Mouse (Mus musculus) limb, embryonic 13.5 days (tissue): ENCODE data around the gene Grifin. TPM values are rescaled to one million over a fixed set of nuclear protein-coding genes. Genes with fewer than 3 reads are reported as not detected.
A peak's percentile ranks its signal among the peaks of the same experiment; 100 is the strongest.

Experiments used
- ATAC-seq: fragments of 200-750 bp; cut with Nextera tagmentation; 2 replicates; pipeline ENCODE4 v1.8.0; 2017; ENCODE audit warnings: low read depth, moderate number of reproducible peaks, moderate TSS enrichment; ENCODE audit not compliant: low FRiP score
- H3K27ac ChIP-seq: fragments of 300-500 bp; sonication (generic); 2 replicates; pipeline ENCODE4 v1.5.1; 2015; ENCODE audit warnings: inconsistent platforms, mild to moderate bottlenecking, moderate library complexity
- H3K27me3 ChIP-seq: fragments of 300-500 bp; sonication (generic); 2 replicates; pipeline ENCODE4 v1.6.1; 2015; ENCODE audit warnings: mild to moderate bottlenecking, inconsistent platforms
- H3K36me3 ChIP-seq: fragments of 300-500 bp; sonication (generic); 2 replicates; pipeline ENCODE4 v1.6.1; 2015; ENCODE audit warnings: inconsistent platforms, mild to moderate bottlenecking, moderate library complexity
- H3K4me1 ChIP-seq: fragments of 300-500 bp; sonication (generic); 2 replicates; pipeline ENCODE4 v1.6.1; 2015; ENCODE audit warnings: inconsistent platforms
- H3K4me2 ChIP-seq: fragments of 300-500 bp; sonication (generic); replicated peaks from 2 replicates; pipeline ENCODE4 v1.6.1; 2015; ENCODE audit warnings: inconsistent platforms, mild to moderate bottlenecking, moderate library complexity
- H3K4me3 ChIP-seq: fragments of 300-500 bp; sonication (generic); 2 replicates; pipeline ENCODE4 v1.5.1; 2015; ENCODE audit warnings: moderate library complexity, mild to moderate bottlenecking, inconsistent platforms
- H3K9ac ChIP-seq: fragments of 300-500 bp; sonication (generic); 2 replicates; pipeline ENCODE4 v1.6.1; 2015; ENCODE audit warnings: mild to moderate bottlenecking, inconsistent platforms
- H3K9me3 ChIP-seq: fragments of 300-500 bp; sonication (generic); 2 replicates; pipeline ENCODE4 v1.6.1; 2016; ENCODE audit warnings: inconsistent platforms
- WGBS: fragments of 180-500 bp; shearing (Covaris S2); methylation state at CpG from one replicate; pipeline ENCODE4 v1.1.7; 2015; 5-methylcytosine and 5-hydroxymethylcytosine counted together
- polyA plus RNA-seq: library from polyadenylated mRNA; unstranded; fragments of >200 nt; fragmentation: Nextera tagmentation; extraction: Ambion mirVana; gene quantifications from 2 replicates; pipeline ENCODE4 v1.2.1, GENCODE M21; 2015

The Grifin gene
- polyA plus RNA-seq, 1 experiment from 2014 or later = not detected

DNA sequence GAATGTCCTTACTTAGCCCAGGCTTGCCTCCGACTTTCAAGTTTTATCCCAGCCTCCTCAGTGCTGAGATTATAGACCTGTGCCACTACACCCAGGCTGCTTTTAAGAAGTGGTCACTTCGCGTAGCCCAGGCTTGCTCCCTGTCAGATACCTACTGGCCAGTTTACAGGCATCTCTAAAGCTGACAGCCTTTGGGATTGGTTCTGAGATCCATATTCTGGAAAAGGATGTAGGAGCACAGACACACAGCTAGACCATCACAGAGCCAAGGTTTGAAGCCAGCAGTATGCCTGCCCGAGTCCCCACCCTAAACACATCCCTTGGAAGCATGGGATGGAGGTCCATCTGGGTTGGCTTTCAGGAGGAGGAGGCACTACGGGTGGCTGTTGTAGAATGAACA, 2.9 kb upstream of the Grifin start:
- ATAC-seq = no peak
- WGBS = 84% methylated on average over 5 of the region's 5 CpGs
- peaks cover 46% of the 10 kb centered on the region for H3K4me1 ChIP-seq
- no peak overlapping the region; the same call in 1 of the 2 replicates for H3K27ac ChIP-seq
- no peaks in the 10 kb centered on the region for H3K27me3 ChIP-seq
- no peak overlapping the region for H3K4me2 ChIP-seq
- no peaks in the 10 kb centered on the region for H3K9me3 ChIP-seq
- H3K4me3 ChIP-seq = no peak overlapping the region
- H3K36me3 ChIP-seq = no peaks in the 10 kb centered on the region
- H3K9ac ChIP-seq = no peak overlapping the region

DNA sequence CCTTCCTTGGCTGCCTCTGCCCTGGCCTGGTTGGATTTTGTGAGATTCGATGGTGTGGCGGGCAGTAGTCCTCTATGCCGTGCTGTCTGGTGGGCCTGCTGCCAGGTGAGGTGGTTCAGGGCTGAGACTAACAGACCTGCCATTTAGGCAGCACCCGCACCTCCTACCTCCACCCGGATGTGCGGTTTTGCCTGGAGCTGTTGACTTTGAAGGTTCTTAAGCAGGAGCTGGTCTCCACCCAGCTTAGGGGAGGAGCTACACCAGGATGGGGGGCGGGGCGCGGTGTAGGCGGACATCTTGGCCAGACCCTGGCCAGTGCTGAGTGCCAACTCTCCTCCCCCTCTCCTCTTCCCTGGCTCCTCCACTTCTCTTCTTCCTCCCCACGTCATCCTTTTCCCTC, 2.5 kb upstream of the Grifin start:
- H3K4me3 ChIP-seq = no peak overlapping the region
- H3K27me3 ChIP-seq = no peaks in the 10 kb centered on the region
- ATAC-seq = 0 out of 2 replicates have a peak, but pooled peaks have one; percentile 25
- no peaks in the 10 kb centered on the region for H3K36me3 ChIP-seq
- peaks cover 47% of the 10 kb centered on the region for H3K4me1 ChIP-seq
- no peak overlapping the region; the same call in 1 of the 2 replicates for H3K27ac ChIP-seq
- H3K9me3 ChIP-seq = no peaks in the 10 kb centered on the region
- no peak overlapping the region for H3K4me2 ChIP-seq
- 38% methylated on average over 11 of the region's 11 CpGs for WGBS
- H3K9ac ChIP-seq = no peak overlapping the region

DNA sequence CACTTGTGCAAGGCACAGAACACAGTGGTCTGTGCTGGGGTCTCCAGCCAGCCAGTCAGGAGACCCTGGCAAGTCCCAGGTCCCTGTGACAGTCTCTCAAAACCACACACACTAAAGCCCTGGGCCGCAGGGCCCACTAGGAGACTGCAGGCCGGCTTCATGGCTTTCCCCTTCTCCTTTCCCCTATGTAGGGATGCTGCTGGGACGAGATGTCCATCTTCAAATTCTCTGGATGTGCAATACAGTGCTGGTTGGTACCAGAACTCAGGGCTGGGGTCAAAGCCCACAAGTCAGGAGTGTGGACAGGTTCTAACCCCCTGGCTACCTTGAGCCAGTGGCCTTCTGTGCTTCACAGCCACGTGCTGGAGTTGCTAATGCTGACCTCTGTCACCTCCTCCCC, 1.4 kb upstream of the Grifin start:
- H3K4me3 ChIP-seq = no peak overlapping the region
- no peak overlapping the region for H3K4me2 ChIP-seq
- H3K9ac ChIP-seq = no peak overlapping the region
- H3K27ac ChIP-seq = no peak overlapping the region
- H3K36me3 ChIP-seq = no peaks in the 10 kb centered on the region
- no peak for ATAC-seq
- H3K9me3 ChIP-seq = no peaks in the 10 kb centered on the region
- 64% methylated on average over 4 of the region's 4 CpGs for WGBS
- peaks cover 44% of the 10 kb centered on the region for H3K4me1 ChIP-seq
- H3K27me3 ChIP-seq = no peaks in the 10 kb centered on the region

DNA sequence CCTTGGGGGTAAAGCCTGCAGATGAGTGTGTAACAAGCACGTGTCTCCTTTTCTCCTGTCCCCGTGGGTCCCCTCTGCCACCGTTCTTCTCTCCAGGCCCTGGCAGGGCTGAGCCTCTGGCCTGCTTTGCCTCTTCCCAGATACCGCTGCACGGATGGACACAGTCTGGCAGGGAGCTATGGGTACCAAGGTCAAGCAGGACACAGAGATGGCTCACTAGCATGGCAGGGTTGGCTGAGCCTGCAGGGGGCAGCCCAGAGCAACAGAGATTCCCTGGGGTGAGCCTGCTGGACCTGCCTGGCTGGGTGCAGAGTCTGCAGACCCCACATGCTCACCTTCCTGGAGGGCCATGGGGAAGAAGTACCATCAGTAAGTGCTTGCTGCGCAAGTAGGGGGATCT, 985 bp upstream of the Grifin start:
- Histone ChIP-seq H3K27me3 (no peaks in the 10 kb centered on the region), H3K4me1 (peaks cover 44% of the 10 kb centered on the region), H3K36me3 (no peaks in the 10 kb centered on the region), H3K27ac (no peak overlapping the region), H3K9me3 (no peaks in the 10 kb centered on the region), H3K9ac (peak overlapping the region; percentile 8; the same call in 1 of the 2 replicates), H3K4me2 (no peak overlapping the region), H3K4me3 (no peak overlapping the region)
- no peak for ATAC-seq
- WGBS = 78% methylated on average over 6 of the region's 6 CpGs

DNA sequence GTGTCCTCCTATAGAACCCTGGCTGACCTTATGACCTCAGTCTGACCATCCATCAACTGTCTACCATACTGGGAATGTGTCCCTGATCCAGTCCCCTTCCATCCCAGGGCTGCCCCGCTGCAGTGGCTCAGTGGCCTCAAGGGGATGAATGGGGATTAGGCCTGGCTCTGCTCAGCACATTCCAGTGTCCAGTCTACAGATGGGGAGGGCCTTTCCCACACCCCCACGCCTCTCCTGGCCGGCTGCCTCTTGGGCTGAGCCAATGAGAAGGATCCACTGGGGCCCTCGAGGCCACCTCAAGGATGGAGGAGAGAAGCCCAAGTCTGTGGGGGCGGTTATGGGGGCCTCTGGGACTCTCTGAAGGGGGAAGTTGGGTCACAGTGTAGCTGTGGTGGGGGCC, 580 bp upstream of the Grifin start:
- H3K27ac ChIP-seq = no peak overlapping the region
- ATAC-seq = peak; percentile 13; the same call in 1 of the 2 replicates
- no peak overlapping the region for H3K4me3 ChIP-seq
- no peaks in the 10 kb centered on the region for H3K27me3 ChIP-seq
- no peaks in the 10 kb centered on the region for H3K9me3 ChIP-seq
- H3K4me2 ChIP-seq = no peak overlapping the region
- H3K36me3 ChIP-seq = no peaks in the 10 kb centered on the region
- H3K4me1 ChIP-seq = peaks cover 44% of the 10 kb centered on the region
- 0 out of 2 replicates have a peak overlapping the region, but pooled peaks have one; percentile 8 for H3K9ac ChIP-seq
- WGBS = 43% methylated on average over 5 of the region's 5 CpGs

DNA sequence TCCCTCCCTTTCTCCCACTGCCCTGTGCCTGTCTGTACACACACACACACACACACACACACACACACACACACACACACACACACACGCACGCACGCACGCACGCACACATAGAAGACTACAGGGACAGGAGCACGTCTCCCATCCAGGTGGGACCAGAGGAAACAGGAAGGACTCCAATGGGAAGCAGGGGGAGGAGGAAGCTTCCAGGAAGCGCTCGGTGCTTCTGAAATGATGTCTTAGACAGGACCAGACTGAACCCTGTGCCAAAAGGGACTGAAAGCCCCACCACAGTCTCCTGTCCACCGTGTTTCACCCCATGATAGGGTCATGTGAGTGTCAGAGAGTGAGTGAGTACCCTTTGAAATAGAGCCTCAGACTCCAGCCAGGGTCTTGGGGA, 2.3 kb downstream of the Grifin start:
- 75% methylated on average over 9 of the region's 9 CpGs for WGBS
- Histone ChIP-seq H3K9me3 (no peaks in the 10 kb centered on the region), H3K4me2 (no peak overlapping the region), H3K27me3 (no peaks in the 10 kb centered on the region), H3K27ac (no peak overlapping the region), H3K4me3 (no peak overlapping the region), H3K9ac (no peak overlapping the region), H3K36me3 (no peaks in the 10 kb centered on the region), H3K4me1 (peaks cover 33% of the 10 kb centered on the region)
- no peak for ATAC-seq

DNA sequence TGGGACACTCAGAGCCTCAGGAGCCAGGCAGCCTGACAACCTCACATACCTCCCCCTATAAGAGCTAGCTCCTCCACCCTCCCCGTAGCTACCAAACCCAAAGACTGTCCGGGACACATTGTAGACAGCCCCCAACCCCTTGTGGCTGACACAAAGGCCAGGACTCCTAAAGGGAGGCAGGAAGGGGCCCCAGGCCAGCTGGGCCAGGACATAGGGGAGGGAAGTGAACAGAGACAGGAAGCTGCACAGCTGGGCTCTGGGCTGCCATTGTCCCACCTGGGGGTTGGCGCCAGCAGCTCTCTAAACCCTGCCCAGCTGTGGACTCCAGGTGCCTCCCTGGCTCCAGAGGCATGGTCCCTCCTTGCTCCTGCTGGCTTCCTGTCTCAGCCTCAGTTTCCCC, 8.0 kb downstream of the Grifin start:
- Histone ChIP-seq H3K4me2 (no peak overlapping the region), H3K4me1 (no peaks in the 10 kb centered on the region), H3K4me3 (no peak overlapping the region), H3K27me3 (no peaks in the 10 kb centered on the region), H3K9ac (no peak overlapping the region), H3K36me3 (no peaks in the 10 kb centered on the region), H3K9me3 (no peaks in the 10 kb centered on the region), H3K27ac (no peak overlapping the region)
- WGBS = 55% methylated on average over 3 of the region's 3 CpGs
- no peak for ATAC-seq

DNA sequence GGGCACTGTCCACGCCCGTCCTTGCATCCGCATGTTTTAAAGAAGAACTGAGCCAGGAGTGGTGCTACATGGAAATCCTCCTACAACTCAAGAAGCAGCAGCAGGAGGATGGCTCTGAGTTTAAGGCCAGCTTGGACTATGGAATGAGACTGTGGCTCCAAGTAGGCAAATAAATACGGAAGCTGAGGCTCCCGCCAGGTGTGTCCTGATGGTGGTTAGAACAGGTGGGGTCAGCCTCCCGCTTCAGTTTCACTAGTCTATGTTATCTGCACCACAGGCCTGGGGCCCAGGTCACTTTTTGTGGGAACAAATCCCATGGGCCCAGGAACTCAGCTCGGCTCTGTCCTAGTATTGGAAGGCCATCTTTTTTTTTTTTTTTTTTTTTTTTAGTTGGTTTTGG, 11.2 kb downstream of the Grifin start:
- 86% methylated on average over 7 of the region's 7 CpGs for WGBS
- H3K4me2 ChIP-seq = no peak overlapping the region
- no peak for ATAC-seq
- no peaks in the 10 kb centered on the region for H3K4me1 ChIP-seq
- no peaks in the 10 kb centered on the region for H3K9me3 ChIP-seq
- H3K27ac ChIP-seq = no peak overlapping the region
- H3K27me3 ChIP-seq = no peaks in the 10 kb centered on the region
- no peak overlapping the region for H3K9ac ChIP-seq
- no peak overlapping the region for H3K4me3 ChIP-seq
- H3K36me3 ChIP-seq = no peaks in the 10 kb centered on the region

DNA sequence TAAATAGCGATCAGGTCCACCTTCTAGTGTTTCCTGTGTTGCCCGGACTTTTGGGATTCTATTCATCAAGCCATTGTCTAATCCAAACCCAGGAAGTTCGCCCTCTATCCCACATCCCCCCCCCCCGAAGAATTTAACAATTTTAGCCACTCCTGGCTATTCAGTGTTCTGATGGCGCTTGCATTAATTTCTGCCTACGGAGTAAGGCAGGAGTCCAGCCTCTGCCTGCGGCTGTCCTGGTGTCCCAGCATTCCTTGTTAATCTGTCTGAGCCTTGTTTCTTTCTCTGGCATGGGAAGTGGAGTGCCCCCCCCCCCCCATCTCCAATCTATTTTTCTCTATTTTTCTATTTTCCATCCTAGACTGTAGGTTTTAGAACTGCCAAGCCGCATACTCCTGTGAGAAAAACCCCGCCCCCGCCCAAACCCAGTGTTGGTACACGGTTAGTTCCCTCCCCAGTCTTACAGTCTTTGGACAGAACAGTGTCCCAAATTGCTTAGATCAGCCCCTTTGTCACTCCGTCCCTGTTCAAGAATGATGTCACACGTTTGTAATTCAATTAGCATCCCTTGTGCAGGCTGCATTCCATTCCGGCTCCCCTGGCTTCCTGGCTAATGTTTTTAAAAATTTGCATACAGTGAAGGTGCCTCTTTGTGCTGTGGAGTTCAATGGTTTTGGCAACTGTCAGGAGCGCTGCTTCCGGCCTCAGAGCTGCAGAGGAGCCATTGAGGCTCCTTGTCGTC, 15.4 kb downstream of the Grifin start:
- H3K27ac ChIP-seq = no peak overlapping the region
- no peak overlapping the region for H3K9ac ChIP-seq
- H3K36me3 ChIP-seq = no peaks in the 10 kb centered on the region
- no peaks in the 10 kb centered on the region for H3K27me3 ChIP-seq
- H3K4me1 ChIP-seq = no peaks in the 10 kb centered on the region
- WGBS = 52% methylated on average over 17 of the region's 17 CpGs
- no peak overlapping the region for H3K4me3 ChIP-seq
- H3K4me2 ChIP-seq = no peak overlapping the region
- no peaks in the 10 kb centered on the region; the same call in 1 of the 2 replicates for H3K9me3 ChIP-seq
- ATAC-seq = no peak

DNA sequence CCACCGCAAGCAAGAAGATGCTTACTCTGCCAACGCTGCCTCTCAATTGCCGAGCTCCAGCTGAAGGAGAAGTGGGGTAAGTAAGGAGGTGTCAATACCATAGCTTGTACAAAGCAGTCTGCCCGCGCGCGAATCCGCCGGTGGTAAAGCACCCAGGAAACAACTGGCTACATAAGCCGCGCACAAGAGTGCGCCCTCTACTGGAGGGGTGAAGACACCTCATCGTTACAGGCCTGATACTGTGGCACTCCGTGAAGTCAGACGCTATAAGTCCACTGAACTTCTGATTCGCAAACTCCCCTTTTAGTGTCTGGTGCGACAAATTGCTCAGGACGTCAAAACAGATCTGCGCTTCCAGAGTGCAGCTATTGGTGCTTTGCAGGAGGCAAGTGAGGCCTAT, 18.5 kb downstream of the Grifin start:
- no peak for ATAC-seq
- H3K9me3 ChIP-seq = no peaks in the 10 kb centered on the region; the same call in 1 of the 2 replicates
- H3K4me1 ChIP-seq = no peaks in the 10 kb centered on the region
- H3K27me3 ChIP-seq = no peaks in the 10 kb centered on the region
- no peak overlapping the region for H3K4me3 ChIP-seq
- no peaks in the 10 kb centered on the region for H3K36me3 ChIP-seq
- 85% methylated on average over 19 of the region's 19 CpGs for WGBS
- no peak overlapping the region for H3K4me2 ChIP-seq
- no peak overlapping the region for H3K9ac ChIP-seq
- no peak overlapping the region for H3K27ac ChIP-seq

DNA sequence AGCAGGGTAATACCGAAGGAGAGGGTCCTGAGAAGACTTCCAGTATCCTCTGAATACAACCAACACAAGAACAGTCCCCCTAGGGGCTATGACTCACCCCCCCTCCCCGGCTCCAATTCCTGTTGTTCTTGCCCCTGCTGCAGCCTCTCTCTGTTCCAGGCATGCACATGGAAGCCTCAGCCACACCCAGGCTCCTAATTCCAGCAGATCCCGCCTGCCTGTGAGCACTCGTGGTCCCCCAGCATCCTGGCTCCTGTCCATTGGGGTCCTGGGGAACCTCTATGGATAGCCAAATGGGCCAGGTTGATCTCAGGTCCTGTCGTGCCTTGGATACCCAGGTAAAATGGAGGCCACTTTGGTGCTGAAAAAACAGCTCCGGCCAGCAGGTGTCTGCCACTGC, 19.2 kb downstream of the Grifin start:
- Histone ChIP-seq H3K4me1 (no peaks in the 10 kb centered on the region), H3K27me3 (no peaks in the 10 kb centered on the region), H3K36me3 (no peaks in the 10 kb centered on the region), H3K4me2 (no peak overlapping the region), H3K9me3 (no peaks in the 10 kb centered on the region; the same call in 1 of the 2 replicates), H3K4me3 (no peak overlapping the region), H3K9ac (no peak overlapping the region), H3K27ac (no peak overlapping the region)
- no peak for ATAC-seq
- WGBS = 53% methylated on average over 6 of the region's 6 CpGs

DNA sequence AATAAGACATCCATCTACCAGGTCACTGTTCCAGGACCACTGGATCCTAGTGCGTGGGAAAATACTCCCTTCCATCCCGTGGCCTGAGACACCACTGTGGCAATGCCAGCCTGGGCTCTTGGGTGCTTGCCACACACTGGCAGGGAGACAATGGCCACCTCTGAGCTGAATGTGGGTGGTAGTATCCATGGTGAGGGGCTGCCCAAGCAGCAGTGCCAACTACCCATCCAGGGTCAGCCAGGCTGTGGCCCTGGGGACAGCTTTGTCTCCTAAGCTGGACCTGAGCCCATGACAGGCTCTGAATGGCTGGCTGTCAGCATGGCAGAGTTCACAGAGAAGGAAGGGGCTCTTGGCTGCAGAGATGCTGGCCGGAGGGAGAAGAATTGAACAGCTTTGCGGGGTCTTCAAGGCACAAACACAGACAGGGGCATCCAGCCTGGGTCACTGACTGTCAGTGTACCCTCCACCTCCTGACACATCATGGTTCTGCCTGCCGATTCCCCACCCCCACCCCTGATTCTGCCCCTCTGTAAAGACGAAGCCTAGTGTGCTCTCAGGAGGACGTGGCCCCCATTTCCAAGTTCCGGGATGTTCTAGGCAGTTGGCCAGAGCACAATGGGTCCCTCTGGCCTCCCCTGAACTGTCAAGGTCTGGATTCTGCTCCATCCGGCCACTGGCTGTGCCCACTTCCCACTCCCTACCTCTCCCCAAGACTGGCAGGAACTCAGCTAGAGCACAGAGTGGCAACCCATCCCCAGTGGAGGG, 21.9 kb downstream of the Grifin start:
- 78% methylated on average over 9 of the region's 9 CpGs for WGBS
- no peak for ATAC-seq
- no peak overlapping the region for H3K27ac ChIP-seq
- no peaks in the 10 kb centered on the region; the same call in 1 of the 2 replicates for H3K9me3 ChIP-seq
- H3K4me1 ChIP-seq = no peaks in the 10 kb centered on the region
- H3K36me3 ChIP-seq = no peaks in the 10 kb centered on the region
- no peak overlapping the region for H3K4me3 ChIP-seq
- no peaks in the 10 kb centered on the region for H3K27me3 ChIP-seq
- H3K4me2 ChIP-seq = no peak overlapping the region
- no peak overlapping the region for H3K9ac ChIP-seq
